Mouse (Mus musculus): ENCODE data around the gene Cdk4.

- TF ChIP-seq CTCF (conservative IDR thresholded peaks at IDR 0.05; ENCODE audit: low read length) (peak; percentile 97), POU5F1 (IDR thresholded peaks at IDR 0.05; ENCODE audit: borderline replicate concordance, low read length) (no peak)
Observed at GRCm38 (mm10) chr10:127058161-127058560, 5.2 kb upstream of the Cdk4 start.

All from E14TG2a.4 (cell line).